Mouse (Mus musculus): ENCODE data around the gene Il31ra.

Il31ra gene

GRCm38 (mm10) chr13:112507691-112508090 is 86.5 kb downstream of the Il31ra start:
- no peak for DNase-seq (ENCODE audit: low spot score)

GRCm38 (mm10) chr13:112506766-112507165 is 87.4 kb downstream of the Il31ra start:
- no peak for DNase-seq (ENCODE audit: low spot score)

- no peak for DNase-seq (ENCODE audit: low spot score)
These were observed 88.7 kb downstream of the Il31ra start for GRCm38 (mm10) chr13:112505436-112505835.

- no peak for DNase-seq (ENCODE audit: low spot score)
These were observed 90.3 kb downstream of the Il31ra start for GRCm38 (mm10) chr13:112503846-112504245.

- DNase-seq (ENCODE audit: low spot score): no peak
These were observed 93.7 kb downstream of the Il31ra start for GRCm38 (mm10) chr13:112500466-112500865.

- no peak for DNase-seq (ENCODE audit: low spot score)
These were observed 94.1 kb downstream of the Il31ra start for GRCm38 (mm10) chr13:112500027-112500426.

- no peak for DNase-seq (ENCODE audit: low spot score)
These were observed 99.6 kb downstream of the Il31ra start for GRCm38 (mm10) chr13:112494590-112494989.

GRCm38 (mm10) chr13:112492285-112492678 is 101.9 kb downstream of the Il31ra start:
- DNase-seq (ENCODE audit: low spot score): no peak

- DNase-seq (ENCODE audit: low spot score): no peak
These were observed 102.4 kb downstream of the Il31ra start for GRCm38 (mm10) chr13:112491636-112492284.

GRCm38 (mm10) chr13:112490036-112490435 is 104.1 kb downstream of the Il31ra start:
- DNase-seq (ENCODE audit: low spot score): no peak

- DNase-seq (ENCODE audit: low spot score): no peak
These were observed 107.5 kb downstream of the Il31ra start for GRCm38 (mm10) chr13:112486676-112487075.

GRCm38 (mm10) chr13:112486236-112486635 is 107.9 kb downstream of the Il31ra start:
- DNase-seq (ENCODE audit: low spot score): no peak

- DNase-seq (ENCODE audit: low spot score): no peak
These were observed 111.1 kb downstream of the Il31ra start for GRCm38 (mm10) chr13:112483015-112483414.

- no peak for DNase-seq (ENCODE audit: low spot score)
These were observed 111.6 kb downstream of the Il31ra start for GRCm38 (mm10) chr13:112482525-112482924.

- DNase-seq (ENCODE audit: low spot score): no peak
These were observed 114.2 kb downstream of the Il31ra start for GRCm38 (mm10) chr13:112479926-112480325.

GRCm38 (mm10) chr13:112479032-112479431 is 115.1 kb downstream of the Il31ra start:
- no peak for DNase-seq (ENCODE audit: low spot score)

GRCm38 (mm10) chr13:112473757-112474755 is 120.1 kb downstream of the Il31ra start:
- DNase-seq (ENCODE audit: low spot score): no peak

- no peak for DNase-seq (ENCODE audit: low spot score)
These were observed 121.6 kb downstream of the Il31ra start for GRCm38 (mm10) chr13:112472401-112473023.

GRCm38 (mm10) chr13:112471201-112471600 is 123.0 kb downstream of the Il31ra start:
- DNase-seq (ENCODE audit: low spot score): no peak
